Mouse (Mus musculus) olfactory bulb, adult 2 months (tissue): ENCODE data around the gene Bbs9.

Source experiments
- CTCF ChIP-seq: fragments of 200-500 bp; IDR thresholded peaks from 2 replicates; pipeline ENCODE4 v1.5.1; 2012; ENCODE audit warnings: low read depth, mild to moderate bottlenecking, low read length, moderate library complexity; ENCODE audit not compliant: insufficient read depth
- POLR2A ChIP-seq: fragments of 200-500 bp; IDR thresholded peaks from 2 replicates; pipeline ENCODE4 v1.6.1; 2012; ENCODE audit warnings: mild to moderate bottlenecking, low read depth, low read length, moderate library complexity; ENCODE audit not compliant: insufficient read depth

DNA sequence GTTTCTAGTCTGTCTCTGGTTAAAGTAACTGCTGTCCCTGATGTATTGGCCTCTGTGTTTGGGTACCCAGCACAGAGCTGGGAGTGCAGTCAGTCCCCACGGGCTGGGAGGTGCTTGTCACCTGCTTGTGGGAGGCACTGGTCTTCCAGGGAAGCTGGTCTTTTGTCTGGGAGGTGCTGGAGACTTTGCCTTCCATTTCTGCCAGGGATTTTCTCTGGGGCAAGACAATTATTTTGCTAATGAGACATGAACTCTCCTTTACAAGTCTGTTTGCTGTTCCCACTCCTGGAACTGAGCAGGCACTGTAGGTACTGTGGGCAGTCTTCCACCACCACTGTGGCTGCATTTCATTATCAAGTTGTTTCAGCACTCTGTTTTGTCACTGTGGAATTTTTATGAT is 223.0 kb downstream of the Bbs9 start:
- TF ChIP-seq CTCF (no peak), POLR2A (no peak)
